Comparison of ENCODE assay signal across 8 mouse cellular contexts in the genomic region with DNA sequence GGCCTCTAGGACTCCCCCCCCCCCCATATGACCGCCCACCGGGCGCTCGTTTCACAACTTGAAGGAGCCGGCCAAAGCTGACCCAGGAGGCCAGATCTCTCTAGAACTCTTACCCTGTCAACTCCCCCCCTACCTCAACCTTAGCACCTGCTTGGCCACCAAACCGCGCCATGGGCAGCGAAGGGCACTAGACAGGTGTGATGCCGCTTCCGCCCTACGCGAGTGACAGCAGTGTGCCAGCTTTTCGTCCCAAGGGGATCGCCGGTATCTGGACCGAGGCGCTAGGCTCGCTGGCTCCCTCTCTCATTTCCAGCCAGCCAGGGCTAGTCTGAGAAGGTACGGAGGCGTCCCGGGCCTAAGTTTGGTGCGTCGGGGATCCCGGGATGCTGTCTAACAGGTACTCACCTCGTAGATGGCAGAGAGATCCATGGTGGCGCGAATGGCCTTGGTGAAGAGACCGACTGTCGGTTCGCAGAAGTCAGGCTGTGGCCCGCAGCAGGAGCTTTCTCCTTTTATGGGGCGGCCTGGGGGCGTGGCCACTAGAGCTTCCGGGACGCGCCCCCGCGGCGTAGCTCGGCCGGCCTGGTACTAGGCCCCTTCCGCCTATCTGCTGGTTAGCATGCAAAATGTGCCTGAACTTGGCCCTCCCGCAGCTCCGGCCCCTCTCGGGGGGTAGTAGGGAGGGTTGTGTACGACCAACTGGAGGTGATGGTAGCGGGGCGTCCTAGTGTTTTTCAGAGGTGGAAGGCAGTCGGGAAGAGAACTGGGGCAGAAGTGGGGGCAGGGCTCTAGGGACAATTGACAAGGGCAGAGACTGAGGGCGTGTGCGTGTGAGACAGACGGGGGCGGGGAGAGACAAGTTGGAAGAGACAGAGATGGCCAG. TPM values are rescaled to one million over a fixed set of nuclear protein-coding genes. Genes with fewer than 3 reads are reported as not detected.
A peak's percentile ranks its signal among the peaks of the same experiment; 100 is the strongest.
DNase-seq lines count a peak whose midpoint lies in the region; ATAC-seq and TF ChIP-seq lines count a peak whose summit lies in the region.

No protein-coding gene starts in this region.

- no peaks in the 10 kb centered on the region for H3K36me3 ChIP-seq in hindbrain, postnatal 0 days (ENCODE audit: insufficient read depth, low read length)

- no peaks in the 10 kb centered on the region for H3K27me3 ChIP-seq in hindbrain, postnatal 0 days (ENCODE audit: insufficient read depth, low read length)

- peak overlapping the region; percentile 94 for H3K27ac ChIP-seq in gastrocnemius, adult 2 months
- H3K27ac ChIP-seq in hindbrain, postnatal 0 days = peak overlapping the region; percentile 78

- H3K4me3 ChIP-seq in gastrocnemius, adult 2 months = peak overlapping the region; percentile 91
- H3K4me3 ChIP-seq in hindbrain, postnatal 0 days (ENCODE audit: low read length) = peak overlapping the region; percentile 55

- no peaks in the 10 kb centered on the region for H3K9me3 ChIP-seq in hindbrain, postnatal 0 days (ENCODE audit: low read length)

- TF ChIP-seq CTCF in gastrocnemius, adult 2 months (IDR thresholded peaks at IDR 0.05) = no peak
- no peak for TF ChIP-seq CTCF in hindbrain, postnatal 0 days (IDR thresholded peaks at IDR 0.05; ENCODE audit: low read depth)

- ATAC-seq in hindbrain, postnatal 0 days = peak; percentile 47; the same call in 1 of the 2 replicates
- ATAC-seq in megakaryocyte-erythroid progenitor cell, adult 5-6 weeks (replicated peaks; ENCODE audit: low FRiP score, low TSS enrichment, poor library complexity, severe bottlenecking) = peak; percentile 62

- H3K9ac ChIP-seq in hindbrain, postnatal 0 days (replicated peaks; ENCODE audit: low read length) = peak overlapping the region; percentile 70

- H3K4me1 ChIP-seq in hindbrain, postnatal 0 days (ENCODE audit: insufficient read depth, low read length) = peaks cover 12% of the 10 kb centered on the region

- DNase-seq in ZHBTc4 (ENCODE audit: low read depth, low spot score) = peak; percentile 97
- DNase-seq in cerebellum, postnatal 4 days (ENCODE audit: low spot score in 2 of 2) = peak; percentile 59 to 68
- DNase-seq in gastrocnemius, adult 2 months = peak; percentile 98
- DNase-seq in hindbrain, postnatal 0 days (ENCODE audit: low spot score) = peak; percentile 88
- DNase-seq in left cerebral cortex, postnatal 14 days (ENCODE audit: low spot score in 2 of 2) = peak; percentile 83
- peak; percentile 86 for DNase-seq in right cerebral cortex, postnatal 14 days
- DNase-seq in urinary bladder, postnatal 25 days (ENCODE audit: low spot score) = peak; percentile 99

- peak overlapping the region; percentile 78 for H3K4me2 ChIP-seq in hindbrain, postnatal 0 days (ENCODE audit: low read depth, low read length)

- intact Hi-C loops in gastrocnemius, adult 2 months (cut with DNase I) = no loop called here
- intact Hi-C loops in left cerebral cortex, postnatal 14 days (cut with DNase I) = no loop called here

- WGBS in hindbrain, postnatal 0 days = 2% methylated on average over 53 of the region's 53 CpGs

RNA-seq across cellular contexts. Expression of gene Zfp36, which starts 1.0 kb away (rescaled TPM):
- total RNA-seq in gastrocnemius, adult 2 months (2021) = 10 to 100 TPM; 10.0 to 36.7 TPM
- total RNA-seq in hindbrain, postnatal 0 days (2014; rRNA removed) = 2.1 and 3.9 TPM in 2 replicates
- 3.0 and 3.4 TPM in 2 replicates for polyA plus RNA-seq in hindbrain, postnatal 0 days (2015; fragmentation: Nextera tagmentation; extraction: Ambion mirVana)
- total RNA-seq in left cerebral cortex, postnatal 14 days (2021) = 1 to 10 TPM; 1.5 to 3.3 TPM
- 13.4 and 15.3 TPM in 2 replicates for total RNA-seq in megakaryocyte-erythroid progenitor cell, adult 5-6 weeks (2014; fragmentation: Nextera tagmentation)
- total RNA-seq in megakaryocyte-erythroid progenitor cell, adult 5-6 weeks (2017) = 26.9 and 33.7 TPM in 2 replicates

RNA-seq across cellular contexts. Expression of gene Plekhg2, which starts 6.6 kb away (rescaled TPM):
- 1 to 10 TPM; 4.0 to 7.5 TPM for total RNA-seq in gastrocnemius, adult 2 months (2021)
- total RNA-seq in hindbrain, postnatal 0 days (2014; rRNA removed) = 18.6 and 20.6 TPM in 2 replicates
- 9.1 and 10.0 TPM in 2 replicates for polyA plus RNA-seq in hindbrain, postnatal 0 days (2015; fragmentation: Nextera tagmentation; extraction: Ambion mirVana)
- total RNA-seq in left cerebral cortex, postnatal 14 days (2021) = 10 to 100 TPM; 10.1 to 10.3 TPM
- total RNA-seq in megakaryocyte-erythroid progenitor cell, adult 5-6 weeks (2014; fragmentation: Nextera tagmentation) = 4.1 and 7.7 TPM in 2 replicates
- total RNA-seq in megakaryocyte-erythroid progenitor cell, adult 5-6 weeks (2017) = 0.19 and 2.3 TPM in 2 replicates

RNA-seq across cellular contexts. Expression of gene Med29, which starts 13.5 kb away (rescaled TPM):
- total RNA-seq in gastrocnemius, adult 2 months (2021) = 10 to 100 TPM; 22.1 to 28.3 TPM
- 33.6 and 39.5 TPM in 2 replicates for total RNA-seq in hindbrain, postnatal 0 days (2014; rRNA removed)
- 42.1 and 42.9 TPM in 2 replicates for polyA plus RNA-seq in hindbrain, postnatal 0 days (2015; fragmentation: Nextera tagmentation; extraction: Ambion mirVana)
- total RNA-seq in left cerebral cortex, postnatal 14 days (2021) = 10 to 100 TPM; 18.0 to 19.8 TPM
- 22.3 and 28.9 TPM in 2 replicates for total RNA-seq in megakaryocyte-erythroid progenitor cell, adult 5-6 weeks (2014; fragmentation: Nextera tagmentation)
- total RNA-seq in megakaryocyte-erythroid progenitor cell, adult 5-6 weeks (2017) = 9.9 and 16.0 TPM in 2 replicates

RNA-seq across cellular contexts. Expression of gene Paf1, which starts 13.7 kb away (rescaled TPM):
- total RNA-seq in gastrocnemius, adult 2 months (2021) = 10 to 100 TPM; 31.0 to 35.0 TPM
- 56.7 and 67.6 TPM in 2 replicates for total RNA-seq in hindbrain, postnatal 0 days (2014; rRNA removed)
- 83.0 and 84.1 TPM in 2 replicates for polyA plus RNA-seq in hindbrain, postnatal 0 days (2015; fragmentation: Nextera tagmentation; extraction: Ambion mirVana)
- total RNA-seq in left cerebral cortex, postnatal 14 days (2021) = 10 to 100 TPM; 59.9 to 60.0 TPM
- 65.0 and 84.6 TPM in 2 replicates for total RNA-seq in megakaryocyte-erythroid progenitor cell, adult 5-6 weeks (2014; fragmentation: Nextera tagmentation)
- 129 and 149 TPM in 2 replicates for total RNA-seq in megakaryocyte-erythroid progenitor cell, adult 5-6 weeks (2017)

RNA-seq across cellular contexts. Expression of gene Rps16, which starts 28.6 kb away (rescaled TPM):
- 100 to 1,000 TPM; 373 to 449 TPM for total RNA-seq in gastrocnemius, adult 2 months (2021)
- 97.7 and 154 TPM in 2 replicates for total RNA-seq in hindbrain, postnatal 0 days (2014; rRNA removed)
- 539 and 575 TPM in 2 replicates for polyA plus RNA-seq in hindbrain, postnatal 0 days (2015; fragmentation: Nextera tagmentation; extraction: Ambion mirVana)
- total RNA-seq in left cerebral cortex, postnatal 14 days (2021) = 100 to 1,000 TPM; 481 to 507 TPM
- 3,991 and 4,625 TPM in 2 replicates for total RNA-seq in megakaryocyte-erythroid progenitor cell, adult 5-6 weeks (2014; fragmentation: Nextera tagmentation)
- 881 and 1,091 TPM in 2 replicates for total RNA-seq in megakaryocyte-erythroid progenitor cell, adult 5-6 weeks (2017)

Comparison
In these comparisons a context has a peak if more than half of its experiments do, and no peak if none do; other contexts are left out.
1. Peak in every context shown above with its lines: DNase-seq, ATAC-seq, H3K4me3 ChIP-seq and H3K27ac ChIP-seq.